Mouse (Mus musculus) olfactory bulb, adult 2 months (tissue): Measurements from ENCODE around the gene Abat.

Experiments
- CTCF ChIP-seq: fragments of 200-500 bp; IDR thresholded peaks from 2 replicates; pipeline ENCODE4 v1.5.1; 2012; ENCODE audit warnings: low read depth, mild to moderate bottlenecking, low read length, moderate library complexity; ENCODE audit not compliant: insufficient read depth
- POLR2A ChIP-seq: fragments of 200-500 bp; IDR thresholded peaks from 2 replicates; pipeline ENCODE4 v1.6.1; 2012; ENCODE audit warnings: mild to moderate bottlenecking, low read depth, low read length, moderate library complexity; ENCODE audit not compliant: insufficient read depth

- TF ChIP-seq POLR2A (no peak), CTCF (no peak)
These were observed 12.1 kb downstream of the Abat start for GRCm38 (mm10) chr16:8525293-8525692.
